ENCODE assay signal across 28 mouse cellular contexts in the genomic region with DNA sequence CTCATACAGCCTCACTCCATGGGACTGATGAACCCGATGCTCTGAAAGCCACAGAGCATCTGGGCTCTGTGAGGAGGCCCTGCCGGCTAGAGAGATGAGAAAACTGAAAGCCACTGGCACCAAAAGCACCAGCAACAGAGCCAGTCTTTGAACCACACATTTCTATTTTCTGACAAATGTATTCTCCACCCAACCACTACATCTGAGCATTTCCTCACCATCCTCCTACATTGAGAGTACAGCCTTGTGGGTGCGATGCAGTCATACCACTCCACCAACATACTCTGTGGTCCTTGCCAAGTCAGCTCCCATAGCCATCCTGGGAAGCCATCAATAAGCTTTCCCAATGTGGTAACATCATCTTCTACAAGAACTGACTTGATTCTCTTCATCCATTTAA. TPM values are rescaled to one million over a fixed set of nuclear protein-coding genes. Genes with fewer than 3 reads are reported as not detected.
A peak's percentile ranks its signal among the peaks of the same experiment; 100 is the strongest.
DNase-seq lines count a peak whose midpoint lies in the region; ATAC-seq lines count a peak whose summit lies in the region.
"Had no signal": no experiment of that assay in that cellular context is flagged by ENCODE, and none has a peak within 500 bp of the region (broad histone marks: within the 10 kb centered on the region; RNA-seq: fewer than 3 reads in every experiment).

No protein-coding gene starts in this region.

- no peak overlapping the region for H3K4me3 ChIP-seq in midbrain, embryonic 15.5 days
- H3K4me3 ChIP-seq: forebrain, embryonic 10.5 days; gastrocnemius, adult 2 months; heart, embryonic 10.5 days; hindbrain, embryonic 15.5 days; layer of hippocampus, adult 2 months; liver, embryonic 13.5 days; midbrain, embryonic 12.5 days had no signal

- H3K36me3 ChIP-seq in midbrain, embryonic 15.5 days (replicated peaks): no peaks in the 10 kb centered on the region
- H3K36me3 ChIP-seq: forebrain, embryonic 10.5 days; heart, embryonic 10.5 days; hindbrain, embryonic 15.5 days; liver, embryonic 13.5 days; midbrain, embryonic 12.5 days had no signal

- H3K9me3 ChIP-seq in midbrain, embryonic 15.5 days: no peaks in the 10 kb centered on the region
- H3K9me3 ChIP-seq: forebrain, embryonic 10.5 days; heart, embryonic 10.5 days; hindbrain, embryonic 15.5 days; liver, embryonic 13.5 days; midbrain, embryonic 12.5 days had no signal

- no peak overlapping the region for H3K9ac ChIP-seq in midbrain, embryonic 15.5 days
- H3K9ac ChIP-seq: hindbrain, embryonic 15.5 days; liver, embryonic 13.5 days; midbrain, embryonic 12.5 days had no signal

- no peak overlapping the region for H3K27ac ChIP-seq in midbrain, embryonic 15.5 days
- H3K27ac ChIP-seq: forebrain, embryonic 10.5 days; gastrocnemius, adult 2 months; heart, embryonic 10.5 days; hindbrain, embryonic 15.5 days; layer of hippocampus, adult 2 months; liver, embryonic 13.5 days; midbrain, embryonic 12.5 days had no signal

- no peak for ATAC-seq in midbrain, embryonic 15.5 days (replicated peaks)
- ATAC-seq: forebrain, embryonic 16.5 days had no signal

- intact Hi-C loops in left cerebral cortex, postnatal 25 days (cut with DNase I): loop anchor here (5.0 kb wide), 1 partner anchor 330 kb away; no protein-coding TSS in a partner anchor
- intact Hi-C loops in gastrocnemius, postnatal 14 days (cut with DNase I; ENCODE audit: low total_unique reads): no loop called here

- H3K4me1 ChIP-seq in midbrain, embryonic 15.5 days: no peaks in the 10 kb centered on the region
- H3K4me1 ChIP-seq: forebrain, embryonic 10.5 days; heart, embryonic 10.5 days; hindbrain, embryonic 15.5 days; liver, embryonic 13.5 days; midbrain, embryonic 12.5 days had no signal

- no peak overlapping the region for H3K4me2 ChIP-seq in midbrain, embryonic 15.5 days
- H3K4me2 ChIP-seq: hindbrain, embryonic 15.5 days; liver, embryonic 13.5 days; midbrain, embryonic 12.5 days had no signal

- no peaks in the 10 kb centered on the region for H3K27me3 ChIP-seq in midbrain, embryonic 15.5 days (replicated peaks)
- H3K27me3 ChIP-seq: hindbrain, embryonic 15.5 days; liver, embryonic 13.5 days; midbrain, embryonic 12.5 days had no signal

- peak; percentile 18 for DNase-seq in layer of hippocampus, adult 11-12 months (ENCODE audit: low spot score)
- DNase-seq in layer of hippocampus, postnatal 36 days: no peak
- peak; percentile 69 for DNase-seq in right cerebral cortex, adult 18-20 months
- DNase-seq in right cerebral cortex, postnatal 4 days: no peak
- DNase-seq in left cerebral cortex, postnatal 25 days (ENCODE audit: low spot score in 2 of 2): peak; percentile 21 to 88
- no peak for DNase-seq in gastrocnemius, postnatal 14 days
- DNase-seq: adrenal gland, postnatal 14 days; cerebellum, adult 11 months; cerebellum, adult 9-11 months; gastrocnemius, adult 2 months; heart, postnatal 4 days; kidney, adult 2 months; kidney, postnatal 10 days; liver, embryonic 13.5 days; lung, adult 2 months; lung, postnatal 14 days; thymus, adult 2 months; thymus, postnatal 4 days had no signal

- WGBS in midbrain, embryonic 15.5 days: 88% methylated on average over 3 of the region's 3 CpGs

RNA-seq across cellular contexts. Expression of a gene that starts 43.1 kb away (rescaled TPM):
- 1 to 10 TPM; 7.6 to 8.5 TPM for total RNA-seq in layer of hippocampus, postnatal 36 days (2021)
- total RNA-seq in left cerebral cortex, postnatal 25 days (2021): 10 to 100 TPM; 22.0 to 24.5 TPM
- 15.0 and 16.5 TPM in 2 replicates for polyA plus RNA-seq in midbrain, embryonic 15.5 days (2015; fragmentation: Nextera tagmentation; extraction: Ambion mirVana)
- under 1 TPM; 0.21 to 0.38 TPM for total RNA-seq in gastrocnemius, postnatal 14 days (2021)
- total RNA-seq: heart, postnatal 4 days; megakaryocyte progenitor cell, adult 5-6 weeks; monocyte, adult 5-6 weeks; neutrophil, adult 5-6 weeks had no signal
- polyA plus RNA-seq: kidney, adult 2 months; lung, adult 2 months had no signal

Comparison
In these comparisons a context has a peak if more than half of its experiments do, and no peak if none do; other contexts are left out.
1. DNase-seq: peak in layer of hippocampus, adult 11-12 months (single experiment), right cerebral cortex, adult 18-20 months (single experiment) and left cerebral cortex, postnatal 25 days (2 of 2); none in layer of hippocampus, postnatal 36 days (0 of 2), right cerebral cortex, postnatal 4 days (single experiment) and gastrocnemius, postnatal 14 days (single experiment).
2. RNA of a gene that starts 43.1 kb away (total RNA-seq): 22.0 to 24.5 TPM in left cerebral cortex, postnatal 25 days and 7.6 to 8.5 TPM in layer of hippocampus, postnatal 36 days; 0.21 to 0.38 TPM in gastrocnemius, postnatal 14 days; every median in the first group is over 4 times any median in the second.